In genomic region chr3:96629729-96630600, GRCm38 (mm10) we compare ENCODE assay signal across 8 mouse cellular contexts. TPM values are rescaled to one million over a fixed set of nuclear protein-coding genes. Genes with fewer than 3 reads are reported as not detected.
A peak's percentile ranks its signal among the peaks of the same experiment; 100 is the strongest.
DNase-seq lines count a peak whose midpoint lies in the region; ATAC-seq and TF ChIP-seq lines count a peak whose summit lies in the region.

Gene Rbm8a, plus strand, starts transcription at chr3:96629933.

- peak; percentile 99 for DNase-seq in ES-E14 (ENCODE audit: low read depth, low spot score)
- DNase-seq in cerebellum, adult 11-12 months = peak; percentile 95
- peak; percentile 90 for DNase-seq in heart, postnatal 25 days (ENCODE audit: low spot score)
- peak; percentile 95 to 99 for DNase-seq in layer of hippocampus, adult 18-20 months (ENCODE audit: low spot score in 2 of 2)
- DNase-seq in lung, adult 2 months = peak; percentile 96
- peak; percentile 87 to 91 for DNase-seq in thymus, adult 18-20 months

- H3K27ac ChIP-seq in ES-E14 (ENCODE audit: insufficient read depth, low read depth, low read length, poor library complexity, severe bottlenecking) = peak within 1 kb of the TSS; percentile 95
- H3K27ac ChIP-seq in forebrain, embryonic 15.5 days (replicated peaks) = peak within 1 kb of the TSS; percentile 82

- intact Hi-C loops in heart, postnatal 25 days (cut with DNase I) = loop anchor here (2.0 kb wide), 1 partner anchor 27 kb away; no protein-coding TSS in a partner anchor

- in situ Hi-C loops in ES-E14 (cut with MboI; ENCODE audit: low sequenced_read_pairs in 2 of 2, unreplicated experiment in 2 of 2) = loop anchor here in 1 of 2 experiments (10.0 kb wide), 1 partner anchor 85 kb away; no protein-coding TSS in a partner anchor

- H3K36me3 ChIP-seq in ES-E14 (ENCODE audit: control insufficient read depth, insufficient read depth, low read length, poor library complexity, severe bottlenecking) = peaks cover 10% of the 10 kb centered on the region
- H3K36me3 ChIP-seq in forebrain, embryonic 15.5 days = peaks cover 37% of the 10 kb centered on the region

- H3K4me3 ChIP-seq in ES-E14 (ENCODE audit: insufficient read depth in 1 of 2, low read depth in 1 of 2, low read length in 2 of 2, poor library complexity in 1 of 2, severe bottlenecking in 1 of 2) = peak within 1 kb of the TSS; percentile 88 to 97
- H3K4me3 ChIP-seq in forebrain, embryonic 15.5 days = peak within 1 kb of the TSS; percentile 63
- H3K4me3 ChIP-seq in lung, adult 2 months (replicated peaks; ENCODE audit: extremely low read depth, low read depth, low read length) = peak within 1 kb of the TSS; percentile 75

- no peak for TF ChIP-seq CTCF in lung, adult 2 months (IDR thresholded peaks at IDR 0.05; ENCODE audit: insufficient read depth, low read length)

- peak; percentile 98 for TF ChIP-seq POLR2A in lung, adult 2 months (IDR thresholded peaks at IDR 0.05; ENCODE audit: borderline replicate concordance, extremely low read depth, low read depth, low read length)

- H3K27me3 ChIP-seq in forebrain, embryonic 15.5 days = no peaks in the 10 kb centered on the region

- no peaks in the 10 kb centered on the region; a peak in 1 of 4 replicates for H3K4me1 ChIP-seq in ES-E14 (ENCODE audit: control insufficient read depth in 2 of 2, insufficient read depth in 2 of 2, low read length in 2 of 2, poor library complexity in 1 of 2)
- peaks cover 21% of the 10 kb centered on the region for H3K4me1 ChIP-seq in forebrain, embryonic 15.5 days
- H3K4me1 ChIP-seq in lung, adult 2 months (ENCODE audit: control insufficient read depth, insufficient read depth, low read length) = peaks cover 7% of the 10 kb centered on the region

- WGBS in forebrain, embryonic 15.5 days = under 1% methylated on average over 48 of the region's 48 CpGs
- WGBS in lung, adult 2 months = under 1% methylated on average over 48 of the region's 48 CpGs

- peak within 1 kb of the TSS; percentile 83 for H3K4me2 ChIP-seq in forebrain, embryonic 15.5 days (replicated peaks)

- peak; percentile 95 for ATAC-seq in forebrain, embryonic 15.5 days (replicated peaks)
- peak; percentile 99 for ATAC-seq in neutrophil, adult 5-6 weeks (ENCODE audit: extremely low read depth, insufficient number of reproducible peaks, low FRiP score, poor library complexity, severe bottlenecking)

- no peaks in the 10 kb centered on the region for H3K9me3 ChIP-seq in ES-E14 (ENCODE audit: control insufficient read depth, insufficient read depth, low read depth, low read length)
- no peaks in the 10 kb centered on the region for H3K9me3 ChIP-seq in forebrain, embryonic 15.5 days

- H3K9ac ChIP-seq in ES-E14 (ENCODE audit: insufficient read depth, low read depth, low read length, poor library complexity, severe bottlenecking) = peak within 1 kb of the TSS; percentile 99
- peak within 1 kb of the TSS; percentile 61 for H3K9ac ChIP-seq in forebrain, embryonic 15.5 days (replicated peaks)

TF ChIP-seq in ES-E14, 5 proteins besides CTCF, POLR2A, EP300 and RAD21:
- TF ChIP-seq HCFC1 (IDR thresholded peaks at IDR 0.05; ENCODE audit: borderline replicate concordance, insufficient read depth, low read length) = peak; percentile 77
- 0 out of 2 replicates have a peak, but pooled peaks have one; percentile 33 for TF ChIP-seq ZNF384 (IDR thresholded peaks at IDR 0.05; ENCODE audit: low read depth, low read length)
- TF ChIP-seq MAFK (IDR thresholded peaks at IDR 0.05; ENCODE audit: insufficient read depth, low read depth, low read length) = no peak

RNA-seq across cellular contexts. Expression of gene Rbm8a, which starts in this region (rescaled TPM):
- 115 and 140 TPM in 2 replicates for total RNA-seq in ES-E14 (2012; rRNA removed)
- polyA plus RNA-seq in forebrain, embryonic 15.5 days (2015; fragmentation: Nextera tagmentation; extraction: Ambion mirVana) = 132 and 144 TPM in 2 replicates
- 10 to 100 TPM; 27.9 to 34.1 TPM for total RNA-seq in heart, postnatal 25 days (2021)
- 10 to 100 TPM; 48.7 to 52.2 TPM for total RNA-seq in layer of hippocampus, adult 18-20 months (2021)
- 5.0 and 12.2 TPM in 2 replicates for polyA plus RNA-seq in lung, adult 2 months (2012; rRNA removed)
- 29.0 and 39.9 TPM in 2 replicates for total RNA-seq in neutrophil, adult 5-6 weeks (2017)

Comparison
In these comparisons a context has a peak if more than half of its experiments do, and no peak if none do; other contexts are left out.
1. Peak in every context shown above with its lines: DNase-seq, ATAC-seq, H3K4me3 ChIP-seq and H3K27ac ChIP-seq.
2. RNA of gene Rbm8a (polyA plus RNA-seq): 132 to 144 TPM in forebrain, embryonic 15.5 days; 5.0 to 12.2 TPM in lung, adult 2 months; every median in the first group is over 10 times any median in the second.